Mouse (Mus musculus): ENCODE results near the gene Slc6a11.

DNA sequence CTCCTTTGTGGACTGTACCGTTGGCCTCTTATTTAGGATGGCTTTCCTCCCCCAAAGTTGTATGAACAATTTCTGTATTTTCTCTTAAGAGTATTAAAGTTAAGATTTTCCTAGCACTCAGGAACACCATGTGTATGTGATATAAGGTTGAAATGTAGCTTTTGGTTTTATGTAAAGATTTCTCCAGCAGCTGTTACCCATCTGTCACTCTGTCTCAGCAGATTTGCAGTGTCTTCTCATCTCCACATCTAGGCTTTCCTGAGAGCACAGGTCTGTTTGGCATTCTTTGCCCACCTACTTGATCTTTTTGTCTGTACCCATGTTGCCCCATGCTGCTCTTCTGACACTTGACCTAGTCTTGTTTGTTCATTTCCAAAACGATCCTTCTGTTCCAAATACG is 10.4 kb downstream of the Slc6a11 start:
- no peak for TF ChIP-seq ZC3H11A (IDR thresholded peaks at IDR 0.05; ENCODE audit: borderline replicate concordance, low read depth, low read length)
- no peak for TF ChIP-seq MAFK (IDR thresholded peaks at IDR 0.05; ENCODE audit: insufficient read depth, low read depth, low read length)

Data from ES-E14 (cell line).